Mouse (Mus musculus) gastrocnemius, postnatal 36 days (tissue): ENCODE measurements around the gene Slc35b4. TPM values are rescaled to one million over a fixed set of nuclear protein-coding genes. Genes with fewer than 3 reads are reported as not detected.

Experiments used
- DNase-seq, 2 experiments: peaks; one replicate each; pipeline ENCODE4 v3.0.0; 2022
- intact Hi-C: fragments of 180-260 bp; cut with DNase I; formaldehyde crosslinking; loops from one replicate; pipeline ENCODE4 v1.15.1; 2025
- total RNA-seq, 2 experiments: library from RNA; stranded (reverse); gene quantifications; 2 replicates each; pipeline ENCODE4 v1.2.3; 2021

The Slc35b4 gene
- total RNA-seq, 2 experiments from 2014 or later = 5.6 to 5.8 TPM

GRCm38 (mm10) chr6:34173251-34173650, 3.7 kb downstream of the Slc35b4 start:
- intact Hi-C loops = no loop called here
- DNase-seq = no peak

GRCm38 (mm10) chr6:34171748-34172457, 5.0 kb downstream of the Slc35b4 start:
- no peak for DNase-seq
- intact Hi-C loops = no loop called here

- intact Hi-C loops = no loop called here
- no peak for DNase-seq
These were observed 5.9 kb downstream of the Slc35b4 start for GRCm38 (mm10) chr6:34170844-34171494.

- intact Hi-C loops = no loop called here
- DNase-seq = no peak
These were observed 8.1 kb downstream of the Slc35b4 start for GRCm38 (mm10) chr6:34168834-34169233.

- no peak for DNase-seq
- intact Hi-C loops = no loop called here
These were observed 13.9 kb downstream of the Slc35b4 start for GRCm38 (mm10) chr6:34163014-34163413.

GRCm38 (mm10) chr6:34162607-34163006, 14.3 kb downstream of the Slc35b4 start:
- no peak for DNase-seq
- intact Hi-C loops = no loop called here

GRCm38 (mm10) chr6:34161511-34161910, 15.4 kb downstream of the Slc35b4 start:
- intact Hi-C loops = no loop called here
- DNase-seq = no peak

GRCm38 (mm10) chr6:34160816-34161310, 16.0 kb downstream of the Slc35b4 start:
- intact Hi-C loops = no loop called here
- DNase-seq = no peak

- intact Hi-C loops = no loop called here
These were observed 16.7 kb downstream of the Slc35b4 start for GRCm38 (mm10) chr6:34159998-34160815.

GRCm38 (mm10) chr6:34156841-34157748, 19.8 kb downstream of the Slc35b4 start:
- intact Hi-C loops = no loop called here
- DNase-seq = no peak

More at GRCm38 (mm10) chr6:34159998-34160815, 16.7 kb downstream of the Slc35b4 start:
- no peak for DNase-seq

GRCm38 (mm10) chr6:34156057-34156456, 20.9 kb downstream of the Slc35b4 start:
- intact Hi-C loops = no loop called here
- no peak for DNase-seq

- intact Hi-C loops = no loop called here
These were observed 21.6 kb downstream of the Slc35b4 start for GRCm38 (mm10) chr6:34155137-34155804.

GRCm38 (mm10) chr6:34154202-34154601, 22.7 kb downstream of the Slc35b4 start:
- intact Hi-C loops = no loop called here
- DNase-seq = no peak

More at GRCm38 (mm10) chr6:34155137-34155804, 21.6 kb downstream of the Slc35b4 start:
- DNase-seq = no peak

GRCm38 (mm10) chr6:34153069-34154052, 23.6 kb downstream of the Slc35b4 start:
- intact Hi-C loops = no loop called here
- no peak for DNase-seq

GRCm38 (mm10) chr6:34149821-34150220, 27.1 kb downstream of the Slc35b4 start:
- no peak for DNase-seq
- intact Hi-C loops = no loop called here

GRCm38 (mm10) chr6:34149066-34149465, 27.8 kb downstream of the Slc35b4 start:
- intact Hi-C loops = no loop called here

GRCm38 (mm10) chr6:34148639-34149038, 28.3 kb downstream of the Slc35b4 start:
- intact Hi-C loops = no loop called here
- DNase-seq = no peak

More at GRCm38 (mm10) chr6:34149066-34149465, 27.8 kb downstream of the Slc35b4 start:
- DNase-seq = no peak

GRCm38 (mm10) chr6:34148021-34148420, 28.9 kb downstream of the Slc35b4 start:
- no peak for DNase-seq
- intact Hi-C loops = no loop called here
